ENCODE assay signal across 27 mouse cellular contexts in genomic region chr5:123614246-123614645, GRCm38 (mm10).
"Had no signal": no experiment of that assay in that cellular context is flagged by ENCODE, and none has a peak within 500 bp of the region (broad histone marks: within the 10 kb centered on the region; RNA-seq: fewer than 3 reads in every experiment).

No protein-coding gene starts in this region.

- H3K4me2 ChIP-seq: heart, embryonic 11.5 days; heart, embryonic 13.5 days; heart, embryonic 15.5 days; hindbrain, embryonic 13.5 days; hindbrain, embryonic 15.5 days; kidney, embryonic 15.5 days; limb, embryonic 12.5 days; liver, embryonic 11.5 days; liver, embryonic 13.5 days; liver, embryonic 15.5 days had no signal

- H3K27ac ChIP-seq: heart, adult 2 months; heart, embryonic 13.5 days; heart, embryonic 15.5 days; hindbrain, embryonic 13.5 days; hindbrain, embryonic 15.5 days; hindbrain, postnatal 0 days; kidney, embryonic 15.5 days; kidney, postnatal 0 days; left cerebral cortex, adult 2 months; limb, embryonic 10.5 days; limb, embryonic 12.5 days; liver, embryonic 13.5 days; liver, embryonic 15.5 days had no signal

- DNase-seq: gastrocnemius, postnatal 14 days; gastrocnemius, postnatal 36 days; heart, adult 2 months; heart, postnatal 14 days; heart, postnatal 36 days; kidney, adult 11 months; kidney, adult 2 months; kidney, adult 9 months; kidney, postnatal 14 days; kidney, postnatal 36 days; layer of hippocampus, adult 9-11 months; liver; liver, embryonic 13.5 days had no signal

- ATAC-seq: hindbrain, postnatal 0 days; intestine, embryonic 16.5 days had no signal

- H3K4me3 ChIP-seq: heart, adult 2 months; heart, embryonic 13.5 days; heart, embryonic 15.5 days; hindbrain, embryonic 13.5 days; hindbrain, embryonic 15.5 days; kidney, embryonic 15.5 days; left cerebral cortex, adult 2 months; limb, embryonic 10.5 days; limb, embryonic 12.5 days; liver, embryonic 13.5 days; liver, embryonic 15.5 days had no signal

- H3K4me1 ChIP-seq: heart, embryonic 15.5 days; hindbrain, embryonic 13.5 days; hindbrain, embryonic 15.5 days; kidney, embryonic 15.5 days; limb, embryonic 10.5 days; limb, embryonic 12.5 days; liver, embryonic 13.5 days; liver, embryonic 15.5 days had no signal

- H3K27me3 ChIP-seq: heart, embryonic 13.5 days; heart, embryonic 15.5 days; hindbrain, embryonic 13.5 days; hindbrain, embryonic 15.5 days; kidney, embryonic 15.5 days; limb, embryonic 12.5 days; liver, embryonic 13.5 days; liver, embryonic 15.5 days had no signal

- H3K9me3 ChIP-seq: heart, embryonic 13.5 days; heart, embryonic 15.5 days; hindbrain, embryonic 13.5 days; hindbrain, embryonic 15.5 days; kidney, embryonic 15.5 days; limb, embryonic 10.5 days; limb, embryonic 12.5 days; liver, embryonic 13.5 days; liver, embryonic 15.5 days had no signal

- H3K9ac ChIP-seq: heart, embryonic 13.5 days; heart, embryonic 15.5 days; hindbrain, embryonic 13.5 days; hindbrain, embryonic 15.5 days; kidney, embryonic 15.5 days; limb, embryonic 12.5 days; liver, embryonic 13.5 days; liver, embryonic 15.5 days had no signal
